Mouse (Mus musculus) heart, adult 2 months (tissue): Measurements from ENCODE around the gene Mindy1.

ENCODE experiments used
- CTCF ChIP-seq: fragments of 200-600 bp; IDR thresholded peaks from 2 replicates; pipeline ENCODE4 v1.8.1; 2022; ENCODE audit warnings: antibody characterized with exemption, mild to moderate bottlenecking, moderate library complexity
- EP300 ChIP-seq: fragments of 200-500 bp; IDR thresholded peaks from 2 replicates; pipeline ENCODE4 v1.6.1; 2011; ENCODE audit warnings: low read depth, low read length, control low read depth; ENCODE audit not compliant: insufficient read depth
- POLR2A ChIP-seq: fragments of 200-500 bp; IDR thresholded peaks from 2 replicates; pipeline ENCODE4 v1.6.1; 2011; ENCODE audit warnings: mild to moderate bottlenecking, low read depth, low read length, control low read depth; ENCODE audit not compliant: insufficient read depth

DNA sequence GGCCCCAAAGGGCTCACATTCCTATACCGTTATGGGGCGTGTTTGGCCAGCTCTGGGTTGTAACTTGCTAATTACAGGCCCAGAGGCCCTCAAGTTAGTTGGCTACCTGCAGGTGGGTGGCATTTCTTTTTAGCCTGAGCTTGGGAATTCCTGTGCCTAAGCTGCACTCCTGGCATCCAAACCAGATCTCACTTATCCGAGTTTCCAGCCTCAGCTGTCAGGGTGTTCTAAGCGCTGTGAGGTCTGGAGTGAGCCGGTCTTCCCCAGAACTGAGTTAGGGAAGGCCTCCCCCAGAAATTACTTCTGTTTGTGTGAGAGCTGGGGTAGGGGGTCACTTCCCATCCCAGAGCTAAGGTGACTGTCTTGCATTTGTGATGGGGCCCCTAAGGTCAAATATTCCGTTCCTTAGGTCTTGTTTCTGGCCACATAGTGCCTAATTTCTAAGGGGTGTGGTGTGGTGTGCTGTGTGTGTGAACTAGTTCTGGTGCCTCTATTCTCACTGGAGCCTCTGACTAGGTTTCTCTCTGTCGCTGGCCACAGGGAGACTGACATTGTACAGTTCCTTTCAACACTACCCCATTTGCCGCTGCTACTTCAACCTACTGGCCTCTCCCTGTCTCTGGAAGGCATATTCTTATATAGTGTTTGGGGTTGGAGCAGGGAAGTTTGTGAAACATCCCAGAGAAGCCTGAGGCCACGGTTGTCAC is 34.9 kb downstream of the Mindy1 start:
- TF ChIP-seq CTCF (no peak), POLR2A (no peak), EP300 (no peak)
